Mouse (Mus musculus) frontal cortex, postnatal 10 days (tissue): ENCODE measurements around the gene Gm17521.
"Not testable (repeated sequence)": the region's sequence is repeated elsewhere in the genome, so short reads cannot be mapped to it uniquely, and the experiment has no call there.

ENCODE experiments used
- DNase-seq, 2 experiments: peaks; one replicate each; pipeline ENCODE4 v3.0.0; 2022; ENCODE audit warnings: low spot score in 2 of 2, mixed read lengths in 1 of 2

Gene Gm17521

DNA sequence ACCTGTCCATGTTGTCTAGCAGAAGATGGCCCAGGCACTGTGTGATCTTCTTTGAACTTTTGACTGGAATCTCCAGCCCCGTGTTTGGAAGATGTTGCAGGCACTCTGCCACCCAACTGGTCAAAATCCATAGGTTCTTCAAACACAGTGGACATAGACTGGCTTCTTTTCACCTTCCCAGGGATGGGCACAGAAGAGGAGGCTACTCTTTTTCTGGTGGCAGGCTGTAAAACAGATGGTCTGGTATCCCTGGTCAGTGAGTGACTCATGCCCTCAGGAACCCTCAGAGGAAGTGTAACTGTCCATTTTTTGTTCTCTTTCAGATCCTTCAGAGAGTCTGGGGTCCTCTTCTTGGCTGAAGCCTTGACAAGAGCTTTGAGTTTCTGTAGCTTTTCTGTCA is at the start of gene Gm17521:
Gene Gm17521, minus strand, starts transcription at position 101 of the 400 bp plus-strand sequence.
- not testable (repeated sequence) for DNase-seq

DNA sequence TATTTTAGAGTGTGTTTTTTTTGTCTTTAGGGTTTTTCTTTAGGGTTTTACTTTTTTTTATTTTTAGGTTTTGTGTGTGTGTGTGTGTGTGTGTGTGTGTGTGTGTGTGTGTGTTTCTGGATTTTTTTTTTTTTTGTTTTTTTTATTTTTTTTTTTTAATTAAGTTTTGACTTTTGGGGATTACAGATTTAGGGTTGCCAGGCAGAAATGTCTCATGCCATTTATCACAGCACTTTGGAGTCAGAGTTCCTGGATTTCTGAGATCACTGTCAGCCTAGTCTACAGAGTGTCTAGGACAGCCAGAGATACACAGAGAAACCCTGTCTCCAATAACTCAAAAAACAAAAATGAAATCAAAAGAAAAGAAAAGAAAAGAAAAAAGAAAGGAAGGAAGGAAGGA is 14.5 kb upstream of the Gm17521 start:
- no peak for DNase-seq

GRCm38 (mm10) chrX:123043516-123043915 is 14.0 kb upstream of the Gm17521 start:
- no peak for DNase-seq
